Mouse (Mus musculus): ENCODE measurements around the gene Hdac4.

DNA sequence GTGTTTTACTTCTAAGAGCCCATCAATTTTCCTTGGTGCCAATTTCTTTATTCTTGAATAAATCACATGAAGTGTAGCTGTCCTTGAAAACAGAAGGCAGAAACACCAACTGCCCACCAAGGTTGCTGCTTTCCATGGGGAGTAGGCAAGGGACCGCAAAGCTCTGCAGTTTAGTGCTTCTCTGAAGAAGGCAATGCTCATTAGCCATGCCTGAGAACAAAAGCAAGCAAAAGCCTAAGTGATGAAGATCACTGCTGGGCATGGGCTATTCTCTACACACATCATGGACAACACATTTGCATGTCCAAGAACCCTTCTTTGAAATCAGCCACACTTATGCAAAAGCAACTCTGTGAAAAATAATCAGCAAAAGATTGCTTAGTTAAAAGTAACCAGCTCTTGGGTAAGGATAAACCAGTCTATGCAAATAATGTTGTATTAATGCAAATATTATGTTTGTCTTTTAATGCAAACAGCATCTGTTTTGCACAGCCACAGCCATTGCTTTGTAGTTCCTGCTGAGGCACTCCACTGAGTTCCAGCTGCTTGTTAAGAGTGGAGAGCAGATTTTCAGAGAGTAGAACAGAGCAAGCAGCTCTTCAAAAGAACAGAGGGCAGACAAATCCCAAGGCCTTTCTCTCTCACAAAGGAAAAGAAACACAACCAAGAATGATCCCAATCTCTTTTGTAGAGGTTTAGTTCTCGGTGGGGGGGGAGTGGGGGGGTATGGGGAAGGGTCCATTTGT lies 125.4 kb downstream of the Hdac4 start:
- TF ChIP-seq CTCF (IDR thresholded peaks at IDR 0.05; ENCODE audit: control insufficient read depth, insufficient read depth, low read length) (no peak), POLR2A (IDR thresholded peaks at IDR 0.05; ENCODE audit: borderline replicate concordance, control insufficient read depth, low read depth, low read length) (no peak)

Measured in bone marrow, adult 2 months (tissue).